Mouse (Mus musculus) forebrain, embryonic 16.5 days (tissue): ENCODE measurements around the gene Gosr1. TPM values are rescaled to one million over a fixed set of nuclear protein-coding genes. Genes with fewer than 3 reads are reported as not detected.

Experiments
- ATAC-seq: fragments of 200-750 bp; cut with Nextera tagmentation; 2 replicates; pipeline ENCODE4 v1.8.0; 2017; ENCODE audit warnings: mild to moderate bottlenecking, moderate library complexity
- H3K27ac ChIP-seq: fragments of 300-500 bp; sonication (generic); 2 replicates; pipeline ENCODE4 v1.5.1; 2014; ENCODE audit warnings: low read length, control low read depth
- H3K27me3 ChIP-seq: fragments of 300-500 bp; sonication (generic); replicated peaks from 2 replicates; pipeline ENCODE4 v1.6.1; 2014; ENCODE audit warnings: low read length; ENCODE audit not compliant: control insufficient read depth, insufficient read depth
- H3K36me3 ChIP-seq: fragments of 300-500 bp; sonication (generic); 2 replicates; pipeline ENCODE4 v1.6.1; 2014; ENCODE audit not compliant: control insufficient read depth, insufficient read depth
- H3K4me1 ChIP-seq: fragments of 300-500 bp; sonication (generic); replicated peaks from 2 replicates; pipeline ENCODE4 v1.6.1; 2014; ENCODE audit warnings: low read length; ENCODE audit not compliant: control insufficient read depth, insufficient read depth
- H3K4me2 ChIP-seq: fragments of 300-500 bp; sonication (generic); 2 replicates; pipeline ENCODE4 v1.6.1; 2014; ENCODE audit warnings: mild to moderate bottlenecking, low read length, control low read depth
- H3K4me3 ChIP-seq: fragments of 300-500 bp; sonication (generic); replicated peaks from 2 replicates; pipeline ENCODE4 v1.5.1; 2014; ENCODE audit warnings: mild to moderate bottlenecking, low read length, control low read depth
- H3K9ac ChIP-seq: fragments of 300-500 bp; sonication (generic); replicated peaks from 2 replicates; pipeline ENCODE4 v1.6.1; 2014; ENCODE audit warnings: low read depth, low read length, control low read depth
- H3K9me3 ChIP-seq: fragments of 300-500 bp; sonication (generic); 2 replicates; pipeline ENCODE4 v1.6.1; 2016; ENCODE audit warnings: low read length; ENCODE audit not compliant: control insufficient read depth
- WGBS: fragments of 180-500 bp; shearing (Covaris S2); extraction: QIAGEN DNeasy Blood & Tissue Kit; methylation state at CpG from one replicate; pipeline ENCODE4 v1.1.7; 2014; 5-methylcytosine and 5-hydroxymethylcytosine counted together
- polyA plus RNA-seq: library from polyadenylated mRNA; unstranded; fragments of >200 nt; fragmentation: Nextera tagmentation; extraction: Ambion mirVana; gene quantifications from 2 replicates; pipeline ENCODE4 v1.2.1, GENCODE M21; 2015

Gosr1 gene
- polyA plus RNA-seq, 1 experiment from 2014 or later: 29.4 TPM

DNA sequence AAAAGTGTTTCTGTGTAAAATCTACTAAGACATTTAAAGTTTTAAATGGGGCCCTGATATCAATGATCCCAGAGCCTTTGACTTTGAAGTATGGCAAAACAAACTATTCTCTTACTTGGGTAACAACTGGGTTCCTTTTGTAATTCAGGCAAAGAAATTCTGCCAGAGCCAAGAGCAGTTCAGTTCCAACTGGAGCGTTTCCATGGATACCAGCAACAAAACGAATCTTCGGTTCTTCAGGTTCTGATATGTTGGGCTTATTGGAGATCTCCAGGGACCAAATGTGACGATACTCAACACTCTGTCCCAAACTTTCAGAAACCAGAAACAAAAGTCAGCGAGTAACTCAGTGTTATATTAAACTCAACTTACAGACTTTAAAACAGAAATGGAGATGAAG lies 31.9 kb upstream of the Gosr1 start:
- Histone ChIP-seq H3K9me3 (no peaks in the 10 kb centered on the region), H3K4me1 (no peaks in the 10 kb centered on the region), H3K27me3 (no peaks in the 10 kb centered on the region), H3K4me3 (no peak overlapping the region), H3K27ac (no peak overlapping the region), H3K9ac (no peak overlapping the region), H3K36me3 (peaks cover 6% of the 10 kb centered on the region), H3K4me2 (no peak overlapping the region)
- 79% methylated on average over 5 of the region's 5 CpGs for WGBS
- ATAC-seq: no peak

DNA sequence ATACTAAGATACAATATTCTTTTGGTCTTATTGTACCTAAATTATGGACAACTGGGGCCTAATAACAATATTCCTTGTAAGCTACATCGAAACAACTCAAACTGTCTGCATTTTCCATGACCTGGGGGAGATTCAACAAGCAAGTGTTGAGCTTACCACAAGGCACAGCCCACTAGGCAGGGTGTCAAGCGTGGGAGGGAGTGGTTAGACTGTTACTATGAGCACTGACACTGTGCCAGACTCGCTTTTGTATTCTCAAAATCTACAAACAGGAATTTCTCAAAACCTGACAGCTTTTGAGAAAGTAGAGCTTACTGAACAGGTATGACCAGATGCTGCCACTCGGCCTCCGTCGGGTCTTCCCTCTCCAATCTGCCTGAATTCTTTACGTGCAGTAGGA lies 28.0 kb upstream of the Gosr1 start:
- Histone ChIP-seq H3K27ac (no peak overlapping the region), H3K4me2 (no peak overlapping the region), H3K27me3 (no peaks in the 10 kb centered on the region), H3K9ac (no peak overlapping the region), H3K4me3 (no peak overlapping the region), H3K36me3 (peaks cover 6% of the 10 kb centered on the region), H3K9me3 (no peaks in the 10 kb centered on the region), H3K4me1 (no peaks in the 10 kb centered on the region)
- ATAC-seq: no peak
- 92% methylated on average over 7 of the region's 7 CpGs for WGBS

DNA sequence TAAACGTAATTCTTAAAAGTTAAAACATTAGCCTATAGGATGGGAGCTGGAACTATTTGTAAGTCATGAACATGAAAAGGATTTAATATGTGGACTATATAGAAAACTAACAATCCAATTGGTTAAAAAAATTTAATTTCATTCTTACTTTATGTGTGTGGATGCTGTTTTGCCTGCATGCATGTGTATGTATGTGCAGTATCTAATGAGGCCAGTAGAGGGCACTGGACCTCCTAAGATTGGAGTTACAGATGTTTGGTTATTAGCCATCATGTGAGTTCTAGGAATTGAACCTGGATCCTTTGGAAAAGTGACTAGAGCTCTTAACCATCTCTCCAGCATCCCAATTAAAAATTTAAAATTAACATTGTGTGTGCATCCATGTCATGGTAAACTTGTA lies 25.9 kb upstream of the Gosr1 start:
- 88% methylated on average over 1 of the region's 1 CpGs for WGBS
- H3K27ac ChIP-seq: no peak overlapping the region
- no peak overlapping the region for H3K4me2 ChIP-seq
- peaks cover 10% of the 10 kb centered on the region for H3K36me3 ChIP-seq
- H3K4me1 ChIP-seq: no peaks in the 10 kb centered on the region
- no peak overlapping the region for H3K4me3 ChIP-seq
- H3K9ac ChIP-seq: no peak overlapping the region
- H3K9me3 ChIP-seq: no peaks in the 10 kb centered on the region
- no peak for ATAC-seq
- no peaks in the 10 kb centered on the region for H3K27me3 ChIP-seq

DNA sequence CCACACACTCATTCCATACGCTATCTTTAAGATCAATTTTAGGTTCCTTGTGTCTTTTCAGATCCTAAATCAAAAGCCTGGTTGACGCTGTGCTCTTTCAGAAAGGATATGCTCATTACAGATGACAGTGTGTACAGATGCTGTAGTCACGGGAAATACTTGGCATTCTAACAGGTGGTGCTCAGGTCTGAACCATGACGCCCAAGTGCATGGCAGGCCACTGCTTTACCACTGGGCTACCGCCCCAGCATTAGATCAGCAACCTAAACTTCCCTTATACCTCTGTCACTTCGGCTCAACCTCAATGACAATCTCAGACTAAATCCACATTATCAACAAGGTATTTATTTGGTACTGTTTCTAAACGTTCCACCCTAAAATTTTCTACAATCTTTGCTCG lies 12.2 kb upstream of the Gosr1 start:
- no peak overlapping the region for H3K27ac ChIP-seq
- H3K9ac ChIP-seq: no peak overlapping the region
- no peak overlapping the region for H3K4me3 ChIP-seq
- WGBS: 91% methylated on average over 8 of the region's 8 CpGs
- H3K27me3 ChIP-seq: no peaks in the 10 kb centered on the region
- no peak overlapping the region for H3K4me2 ChIP-seq
- H3K36me3 ChIP-seq: no peaks in the 10 kb centered on the region
- no peaks in the 10 kb centered on the region for H3K4me1 ChIP-seq
- no peaks in the 10 kb centered on the region for H3K9me3 ChIP-seq
- ATAC-seq: no peak

DNA sequence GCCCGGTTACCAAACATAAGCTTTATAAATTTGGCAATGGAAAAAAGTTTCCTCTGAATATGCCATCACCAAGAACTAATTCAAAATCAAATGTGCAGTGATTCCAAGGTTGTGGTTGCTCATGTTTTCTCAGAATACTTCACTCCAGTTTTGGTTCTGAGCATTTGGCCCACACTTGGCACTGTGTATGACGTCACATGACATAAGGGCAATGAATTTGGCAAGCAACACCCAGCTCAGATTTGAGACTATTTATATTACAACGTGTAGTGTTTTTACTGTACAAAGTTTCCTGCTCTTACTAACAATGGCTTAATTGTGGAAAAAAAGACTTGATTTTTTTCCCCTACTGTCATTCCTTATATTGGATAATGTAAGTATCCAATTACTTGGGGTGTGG lies 10.4 kb upstream of the Gosr1 start:
- no peaks in the 10 kb centered on the region for H3K27me3 ChIP-seq
- H3K4me3 ChIP-seq: no peak overlapping the region
- no peak for ATAC-seq
- H3K4me2 ChIP-seq: no peak overlapping the region
- WGBS: 63% methylated on average over 3 of the region's 3 CpGs
- no peak overlapping the region for H3K27ac ChIP-seq
- no peaks in the 10 kb centered on the region for H3K9me3 ChIP-seq
- H3K9ac ChIP-seq: no peak overlapping the region
- H3K4me1 ChIP-seq: no peaks in the 10 kb centered on the region
- no peaks in the 10 kb centered on the region for H3K36me3 ChIP-seq

DNA sequence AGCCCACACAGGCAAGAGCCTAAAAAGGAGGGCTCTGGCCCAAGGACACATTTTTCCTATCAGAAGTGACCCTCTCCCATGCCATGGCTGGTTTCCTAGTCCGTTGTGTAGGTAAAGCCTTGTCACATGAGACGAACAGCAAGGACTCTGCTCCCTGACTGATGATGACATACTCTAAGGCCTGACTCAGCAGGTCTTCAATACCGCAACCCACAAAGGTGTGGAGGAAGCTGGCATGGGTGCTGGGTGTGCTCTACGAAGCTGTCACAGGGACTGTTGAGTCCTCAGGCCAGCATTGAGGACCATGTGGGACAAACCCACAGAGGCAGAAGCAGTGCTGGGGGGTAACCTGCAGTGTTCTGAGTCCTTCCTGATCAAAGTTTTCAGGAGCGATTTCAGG lies 7.2 kb upstream of the Gosr1 start:
- WGBS: 93% methylated on average over 5 of the region's 5 CpGs

DNA sequence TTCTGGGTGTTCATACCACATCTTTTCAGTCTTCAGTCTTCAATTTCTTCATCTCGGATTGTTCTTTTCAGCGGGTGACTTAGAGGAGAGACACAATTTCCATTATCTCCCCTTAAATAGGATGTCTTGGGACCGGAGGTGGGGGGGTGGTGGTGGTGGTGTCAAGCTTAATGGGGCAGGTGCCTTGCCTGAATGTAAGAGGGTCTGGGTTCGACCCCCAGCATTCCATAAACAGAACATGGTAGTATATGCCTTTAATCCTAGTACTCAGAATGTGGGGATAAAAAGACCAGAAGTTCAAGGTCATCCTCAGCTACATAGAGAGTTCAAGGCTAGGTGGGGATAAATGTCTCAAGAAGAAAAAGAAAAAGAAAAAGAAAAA lies 353 bp upstream of the Gosr1 start:
- peak overlapping the region; percentile 95; the same call in 1 of the 2 replicates for H3K9ac ChIP-seq
- WGBS: 18% methylated on average over 4 of the region's 4 CpGs
- peak; percentile 43; the same call in 1 of the 2 replicates for ATAC-seq
- peak overlapping the region; percentile 83 for H3K4me3 ChIP-seq
- peaks cover 3% of the 10 kb centered on the region; the same call in 1 of the 2 replicates for H3K4me1 ChIP-seq
- H3K9me3 ChIP-seq: no peaks in the 10 kb centered on the region
- peaks cover 3% of the 10 kb centered on the region; the same call in 1 of the 2 replicates for H3K36me3 ChIP-seq
- no peaks in the 10 kb centered on the region for H3K27me3 ChIP-seq
- H3K4me2 ChIP-seq: peak overlapping the region; percentile 12
- no peak overlapping the region for H3K27ac ChIP-seq

More for the DNA sequence above, 7.2 kb upstream of the Gosr1 start:
- Histone ChIP-seq H3K27ac (no peak overlapping the region), H3K9me3 (no peaks in the 10 kb centered on the region), H3K4me3 (no peak overlapping the region), H3K4me2 (no peak overlapping the region), H3K4me1 (no peaks in the 10 kb centered on the region), H3K36me3 (no peaks in the 10 kb centered on the region), H3K27me3 (no peaks in the 10 kb centered on the region), H3K9ac (no peak overlapping the region)
- ATAC-seq: no peak

DNA sequence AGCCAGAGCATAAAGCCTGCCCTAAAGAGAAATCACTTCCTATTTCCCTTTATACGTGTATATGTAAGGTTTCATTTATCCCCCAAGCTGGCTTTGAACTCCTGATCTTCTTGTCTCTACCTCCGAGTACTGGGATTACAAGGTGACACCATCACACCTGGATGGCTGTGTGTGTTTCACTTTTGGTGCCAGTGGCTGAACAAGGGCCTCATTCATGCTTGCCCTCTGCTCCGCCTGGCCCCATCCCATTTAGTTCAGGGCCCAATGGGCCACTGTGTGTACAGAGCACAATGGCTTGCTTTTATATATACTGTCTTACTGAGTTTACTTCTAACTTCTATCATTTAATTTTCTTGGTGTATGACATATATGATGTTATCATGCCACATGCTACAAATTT lies 11.1 kb downstream of the Gosr1 start:
- Histone ChIP-seq H3K4me2 (no peak overlapping the region), H3K27me3 (no peaks in the 10 kb centered on the region), H3K36me3 (peaks cover 28% of the 10 kb centered on the region), H3K4me3 (no peak overlapping the region), H3K9ac (no peak overlapping the region), H3K27ac (no peak overlapping the region), H3K9me3 (no peaks in the 10 kb centered on the region), H3K4me1 (no peaks in the 10 kb centered on the region)
- 94% methylated on average over 3 of the region's 3 CpGs for WGBS
- no peak for ATAC-seq

DNA sequence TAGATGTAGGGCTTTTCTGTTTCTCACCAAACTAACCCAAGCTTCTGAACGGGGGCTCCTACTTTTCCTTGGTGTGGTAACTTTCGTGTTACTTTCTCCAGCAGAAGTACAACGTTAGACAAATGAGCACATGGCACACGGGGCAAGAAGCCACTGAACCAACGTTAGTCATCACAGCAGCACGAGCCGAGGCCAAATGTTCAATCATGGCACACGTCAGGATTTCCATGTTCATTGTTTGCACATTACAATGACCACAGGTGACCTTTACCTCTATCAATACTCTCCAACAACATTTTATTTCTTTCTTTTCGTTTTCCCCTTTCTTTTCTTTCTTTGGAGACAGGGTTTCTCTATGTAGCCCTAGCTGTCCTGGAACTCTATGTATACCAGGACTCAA lies 14.6 kb downstream of the Gosr1 start:
- Histone ChIP-seq H3K4me2 (no peak overlapping the region), H3K9me3 (no peaks in the 10 kb centered on the region), H3K4me1 (peaks cover 4% of the 10 kb centered on the region; the same call in 1 of the 2 replicates), H3K36me3 (peaks cover 33% of the 10 kb centered on the region), H3K27me3 (no peaks in the 10 kb centered on the region), H3K27ac (no peak overlapping the region), H3K9ac (no peak overlapping the region), H3K4me3 (no peak overlapping the region)
- WGBS: 91% methylated on average over 9 of the region's 9 CpGs
- no peak for ATAC-seq

DNA sequence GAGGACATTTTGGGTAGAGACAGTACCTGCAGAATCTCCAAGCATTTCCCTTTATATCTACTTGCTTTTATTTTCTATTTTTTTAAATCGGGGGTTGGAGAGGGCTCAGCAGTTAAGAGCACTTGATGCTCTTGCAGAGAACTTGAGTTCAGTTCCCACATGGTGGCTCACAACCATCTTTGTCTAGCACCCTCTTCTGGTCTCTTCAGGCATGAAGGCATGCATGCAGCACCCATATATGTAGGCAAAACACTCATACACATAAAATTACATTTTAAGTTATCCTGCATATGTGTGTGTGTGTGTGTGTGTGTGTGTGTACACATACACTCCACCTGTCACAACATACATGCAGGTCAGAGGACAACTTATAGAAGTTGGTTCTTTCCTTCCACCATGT lies 17.5 kb downstream of the Gosr1 start:
- H3K9me3 ChIP-seq: no peaks in the 10 kb centered on the region
- no peak overlapping the region for H3K9ac ChIP-seq
- H3K4me1 ChIP-seq: peaks cover 4% of the 10 kb centered on the region; the same call in 1 of the 2 replicates
- H3K27me3 ChIP-seq: no peaks in the 10 kb centered on the region
- ATAC-seq: no peak
- no peak overlapping the region for H3K4me2 ChIP-seq
- H3K27ac ChIP-seq: no peak overlapping the region
- WGBS: 97% methylated on average over 1 of the region's 1 CpGs
- H3K36me3 ChIP-seq: peaks cover 18% of the 10 kb centered on the region
- no peak overlapping the region for H3K4me3 ChIP-seq
